In the genomic region with DNA sequence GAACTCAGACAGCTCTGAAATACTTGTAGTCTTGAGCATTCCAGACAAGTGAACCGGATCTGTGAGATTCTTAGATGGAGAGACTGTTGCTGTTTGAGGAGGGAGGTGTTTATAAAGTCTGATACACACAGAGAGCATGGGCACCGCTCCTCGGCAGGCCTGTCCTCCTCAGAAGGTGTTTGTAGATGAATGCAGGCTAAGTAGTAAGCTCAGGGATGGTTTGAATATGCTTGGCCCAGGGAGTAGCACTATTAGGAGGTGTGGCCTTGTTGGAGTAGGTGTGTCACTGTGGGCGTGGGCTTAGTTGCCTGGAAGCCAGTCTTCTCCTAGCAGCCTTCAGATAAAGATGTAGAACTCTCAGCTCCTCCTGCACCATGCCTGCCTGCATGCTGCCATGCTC, we compare ENCODE assay signal across 2 mouse cellular contexts. TPM values are rescaled to one million over a fixed set of nuclear protein-coding genes. Genes with fewer than 3 reads are reported as not detected.
"Had no signal": no experiment of that assay in that cellular context is flagged by ENCODE, and none has a peak within 500 bp of the region (broad histone marks: within the 10 kb centered on the region; RNA-seq: fewer than 3 reads in every experiment).

No protein-coding gene starts in this region.

RNA-seq across cellular contexts. Expression of a gene that starts 43.4 kb away (rescaled TPM):
- polyA plus RNA-seq: liver, adult 2 months; macrophage had no signal
